Mouse (Mus musculus): ENCODE measurements around the gene Scyl1. TPM values are rescaled to one million over a fixed set of nuclear protein-coding genes. Genes with fewer than 3 reads are reported as not detected.
"Not testable (repeated sequence)": the region's sequence is repeated elsewhere in the genome, so short reads cannot be mapped to it uniquely, and the experiment has no call there.

The Scyl1 gene
- polyA plus RNA-seq, 1 experiment, result 42.8 TPM

- no peaks in the 10 kb centered on the region for H3K36me3 ChIP-seq (ENCODE audit: control insufficient read depth, insufficient read depth, low read length, poor library complexity, severe bottlenecking)
- no peak overlapping the region for H3K27ac ChIP-seq (ENCODE audit: insufficient read depth, low read length)
- H3K4me3 ChIP-seq (ENCODE audit: low read depth, low read length), result no peak overlapping the region
- no peak for TF ChIP-seq CTCF (IDR thresholded peaks at IDR 0.05; ENCODE audit: low read depth, low read length)
- no peak for TF ChIP-seq POLR2A (IDR thresholded peaks at IDR 0.05; ENCODE audit: insufficient read depth, low read length)
- TF ChIP-seq EP300 (IDR thresholded peaks at IDR 0.05; ENCODE audit: insufficient read depth, low read depth, low read length), result no peak
- H3K4me1 ChIP-seq (ENCODE audit: control insufficient read depth, insufficient read depth, low read length), result peaks cover 18% of the 10 kb centered on the region
- no peaks in the 10 kb centered on the region for H3K27me3 ChIP-seq (ENCODE audit: control insufficient read depth, insufficient read depth, low read length, poor library complexity, severe bottlenecking)
- no peak overlapping the region for H3K9ac ChIP-seq (ENCODE audit: low read depth, poor library complexity, severe bottlenecking)
- H3K9me3 ChIP-seq (replicated peaks; ENCODE audit: control insufficient read depth, insufficient read depth, low read length, poor library complexity, severe bottlenecking), result no peaks in the 10 kb centered on the region
Measured at GRCm38 (mm10) chr19:5815010-5815409, 43.8 kb upstream of the Scyl1 start.

GRCm38 (mm10) chr19:5814048-5814447 is 42.8 kb upstream of the Scyl1 start:
- not testable (repeated sequence) for H3K4me3 ChIP-seq (ENCODE audit: low read depth, low read length); H3K27me3 ChIP-seq (ENCODE audit: control insufficient read depth, insufficient read depth, low read length, poor library complexity, severe bottlenecking); H3K9me3 ChIP-seq (replicated peaks; ENCODE audit: control insufficient read depth, insufficient read depth, low read length, poor library complexity, severe bottlenecking); H3K27ac ChIP-seq (ENCODE audit: insufficient read depth, low read length); H3K9ac ChIP-seq (ENCODE audit: low read depth, poor library complexity, severe bottlenecking); H3K36me3 ChIP-seq (ENCODE audit: control insufficient read depth, insufficient read depth, low read length, poor library complexity, severe bottlenecking)
- H3K4me1 ChIP-seq (ENCODE audit: control insufficient read depth, insufficient read depth, low read length), result peaks cover 18% of the 10 kb centered on the region

GRCm38 (mm10) chr19:5813567-5813966 is 42.3 kb upstream of the Scyl1 start:
- no peak overlapping the region for H3K27ac ChIP-seq (ENCODE audit: insufficient read depth, low read length)
- no peaks in the 10 kb centered on the region for H3K36me3 ChIP-seq (ENCODE audit: control insufficient read depth, insufficient read depth, low read length, poor library complexity, severe bottlenecking)
- no peak overlapping the region for H3K4me3 ChIP-seq (ENCODE audit: low read depth, low read length)
- H3K9ac ChIP-seq (ENCODE audit: low read depth, poor library complexity, severe bottlenecking), result no peak overlapping the region
- peaks cover 21% of the 10 kb centered on the region for H3K4me1 ChIP-seq (ENCODE audit: control insufficient read depth, insufficient read depth, low read length)
- H3K27me3 ChIP-seq (ENCODE audit: control insufficient read depth, insufficient read depth, low read length, poor library complexity, severe bottlenecking), result no peaks in the 10 kb centered on the region
- H3K9me3 ChIP-seq (replicated peaks; ENCODE audit: control insufficient read depth, insufficient read depth, low read length, poor library complexity, severe bottlenecking), result no peaks in the 10 kb centered on the region
- TF ChIP-seq POLR2A (IDR thresholded peaks at IDR 0.05; ENCODE audit: insufficient read depth, low read length) (no peak), CTCF (IDR thresholded peaks at IDR 0.05; ENCODE audit: low read depth, low read length) (no peak), EP300 (IDR thresholded peaks at IDR 0.05; ENCODE audit: insufficient read depth, low read depth, low read length) (no peak)

GRCm38 (mm10) chr19:5811771-5812504 is 40.7 kb upstream of the Scyl1 start:
- no peak overlapping the region for H3K9ac ChIP-seq (ENCODE audit: low read depth, poor library complexity, severe bottlenecking)
- TF ChIP-seq CTCF (IDR thresholded peaks at IDR 0.05; ENCODE audit: low read depth, low read length) (no peak), POLR2A (IDR thresholded peaks at IDR 0.05; ENCODE audit: insufficient read depth, low read length) (no peak), EP300 (IDR thresholded peaks at IDR 0.05; ENCODE audit: insufficient read depth, low read depth, low read length) (0 out of 2 replicates have a peak, but pooled peaks have one; percentile 27)
- H3K36me3 ChIP-seq (ENCODE audit: control insufficient read depth, insufficient read depth, low read length, poor library complexity, severe bottlenecking), result no peaks in the 10 kb centered on the region
- H3K4me3 ChIP-seq (ENCODE audit: low read depth, low read length), result no peak overlapping the region
- no peaks in the 10 kb centered on the region for H3K27me3 ChIP-seq (ENCODE audit: control insufficient read depth, insufficient read depth, low read length, poor library complexity, severe bottlenecking)
- H3K27ac ChIP-seq (ENCODE audit: insufficient read depth, low read length), result peak overlapping the region; percentile 57
- H3K9me3 ChIP-seq (replicated peaks; ENCODE audit: control insufficient read depth, insufficient read depth, low read length, poor library complexity, severe bottlenecking), result no peaks in the 10 kb centered on the region
- peaks cover 27% of the 10 kb centered on the region for H3K4me1 ChIP-seq (ENCODE audit: control insufficient read depth, insufficient read depth, low read length)

GRCm38 (mm10) chr19:5810840-5811563 is 39.8 kb upstream of the Scyl1 start:
- Histone ChIP-seq H3K4me3 (ENCODE audit: low read depth, low read length) (no peak overlapping the region), H3K9ac (ENCODE audit: low read depth, poor library complexity, severe bottlenecking) (peak overlapping the region; percentile 19; the same call in 1 of the 2 replicates)

More at GRCm38 (mm10) chr19:5810840-5811563, 39.8 kb upstream of the Scyl1 start:
- Histone ChIP-seq H3K27ac (ENCODE audit: insufficient read depth, low read length) (peak overlapping the region; percentile 97), H3K9me3 (replicated peaks; ENCODE audit: control insufficient read depth, insufficient read depth, low read length, poor library complexity, severe bottlenecking) (no peaks in the 10 kb centered on the region), H3K4me1 (ENCODE audit: control insufficient read depth, insufficient read depth, low read length) (peaks cover 23% of the 10 kb centered on the region), H3K36me3 (ENCODE audit: control insufficient read depth, insufficient read depth, low read length, poor library complexity, severe bottlenecking) (no peaks in the 10 kb centered on the region), H3K27me3 (ENCODE audit: control insufficient read depth, insufficient read depth, low read length, poor library complexity, severe bottlenecking) (no peaks in the 10 kb centered on the region)
- TF ChIP-seq POLR2A (IDR thresholded peaks at IDR 0.05; ENCODE audit: insufficient read depth, low read length) (no peak), CTCF (IDR thresholded peaks at IDR 0.05; ENCODE audit: low read depth, low read length) (no peak), EP300 (IDR thresholded peaks at IDR 0.05; ENCODE audit: insufficient read depth, low read depth, low read length) (no peak)

Measured in ES-Bruce4 (cell line).